Mouse (Mus musculus): ENCODE data around the gene Dnmt3l.

DNA sequence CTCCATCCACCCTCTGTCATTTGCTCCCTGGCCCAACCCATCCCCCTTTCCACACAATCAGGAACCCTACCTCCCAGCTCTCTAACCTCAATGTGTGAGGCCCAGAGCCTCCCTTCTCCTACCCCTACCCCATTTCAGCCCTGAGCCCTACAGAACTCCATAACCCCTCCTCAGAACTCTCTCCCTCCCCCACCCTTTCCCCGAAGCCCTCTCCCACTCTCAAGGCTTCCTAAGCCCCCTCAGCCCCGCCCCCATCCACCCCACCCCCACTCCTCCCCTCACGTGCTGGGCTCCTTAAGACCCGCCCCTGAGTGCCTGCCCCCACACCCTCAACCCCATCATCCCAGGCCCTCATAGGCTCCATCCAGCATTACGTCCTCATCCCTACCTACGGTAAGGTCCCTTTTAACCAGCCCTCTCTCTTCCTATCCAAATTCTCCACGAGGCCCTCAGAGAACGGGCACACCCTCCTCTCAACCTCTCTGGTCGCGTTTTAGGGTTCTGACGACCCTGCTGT, 7.8 kb downstream of the Dnmt3l start:
- TF ChIP-seq CTCF (IDR thresholded peaks at IDR 0.05; ENCODE audit: control insufficient read depth, insufficient read depth, low read length) (no peak), POLR2A (IDR thresholded peaks at IDR 0.05; ENCODE audit: borderline replicate concordance, control insufficient read depth, low read depth, low read length) (no peak)
